Mouse (Mus musculus) ES-E14 (cell line): ENCODE measurements around the gene Hist1h2bg. TPM values are rescaled to one million over a fixed set of nuclear protein-coding genes. Genes with fewer than 3 reads are reported as not detected.
"Not testable (repeated sequence)": the region's sequence is repeated elsewhere in the genome, so short reads cannot be mapped to it uniquely, and the experiment has no call there.

Source experiments
- DNase-seq: peaks from one replicate; pipeline ENCODE4 v3.0.0-alpha.2; 2013; ENCODE audit warnings: low read depth, low spot score
- H3K27ac ChIP-seq: 2 replicates; pipeline ENCODE4 v1.5.1; 2012; ENCODE audit warnings: low read depth, mild to moderate bottlenecking, low read length, moderate library complexity, mixed read lengths; ENCODE audit not compliant: poor library complexity, insufficient read depth, severe bottlenecking
- H3K36me3 ChIP-seq: 2 replicates; pipeline ENCODE4 v1.6.1; 2012; ENCODE audit warnings: mild to moderate bottlenecking, low read length, moderate library complexity, mixed read lengths; ENCODE audit not compliant: control insufficient read depth, poor library complexity, insufficient read depth, severe bottlenecking
- H3K4me1 ChIP-seq, 2 experiments: fragments of 150-350 bp in 1 of 2; sonication (generic) in 1 of 2; 2 replicates each; pipeline ENCODE4 v1.6.1; 2012; ENCODE audit warnings: low read length in 2 of 2, mild to moderate bottlenecking in 1 of 2, mixed read lengths in 1 of 2; ENCODE audit not compliant: control insufficient read depth in 2 of 2, insufficient read depth in 2 of 2, poor library complexity in 1 of 2
- H3K4me3 ChIP-seq, 2 experiments: fragments of 150-350 bp in 1 of 2; sonication (generic) in 1 of 2; 2 replicates each; pipeline ENCODE4 v1.5.1; 2012; ENCODE audit warnings: low read length in 2 of 2, low read depth in 1 of 2, mild to moderate bottlenecking in 1 of 2, mixed read lengths in 1 of 2; ENCODE audit not compliant: insufficient read depth in 1 of 2, poor library complexity in 1 of 2, severe bottlenecking in 1 of 2
- H3K9ac ChIP-seq: 2 replicates; pipeline ENCODE4 v1.6.1; 2012; ENCODE audit warnings: low read depth, mild to moderate bottlenecking, low read length, mixed read lengths; ENCODE audit not compliant: poor library complexity, insufficient read depth, severe bottlenecking
- H3K9me3 ChIP-seq: fragments of 150-350 bp; sonication (generic); 2 replicates; pipeline ENCODE4 v1.6.1; 2012; ENCODE audit warnings: low read depth, mild to moderate bottlenecking, low read length; ENCODE audit not compliant: control insufficient read depth, insufficient read depth
- CHD2 ChIP-seq: IDR thresholded peaks from 2 replicates; pipeline ENCODE4 v1.6.1; 2014; ENCODE audit warnings: mild to moderate bottlenecking, low read depth, low read length, inconsistent platforms
- HCFC1 ChIP-seq: IDR thresholded peaks from 2 replicates; pipeline ENCODE4 v1.6.1; 2012; ENCODE audit warnings: low read length, inconsistent platforms, borderline replicate concordance; ENCODE audit not compliant: insufficient read depth
- MAFK ChIP-seq: IDR thresholded peaks from 2 replicates; pipeline ENCODE4 v1.6.1; 2014; ENCODE audit warnings: mild to moderate bottlenecking, low read depth, low read length, inconsistent platforms; ENCODE audit not compliant: insufficient read depth
- ZC3H11A ChIP-seq: IDR thresholded peaks from 2 replicates; pipeline ENCODE4 v1.6.1; 2012; ENCODE audit warnings: low read depth, mild to moderate bottlenecking, inconsistent platforms, low read length, borderline replicate concordance
- ZNF384 ChIP-seq: IDR thresholded peaks from 2 replicates; pipeline ENCODE4 v1.6.1; 2012; ENCODE audit warnings: low read depth, low read length, inconsistent platforms
- in situ Hi-C, 2 experiments: fragments of 600-800 bp; cut with MboI; formaldehyde crosslinking; loops; one replicate each; pipeline ENCODE4 v1.15.1; 2025; ENCODE audit warnings: low sequenced_read_pairs in 2 of 2, inconsistent platforms in 1 of 2; ENCODE audit not compliant: unreplicated experiment in 2 of 2
- total RNA-seq: library from RNA; depleted of rRNA; stranded (reverse); fragments of 300-350 nt; gene quantifications from 2 replicates; pipeline ENCODE4 v1.2.3, GENCODE M21; 2012

Hist1h2bg gene
- total RNA-seq, 1 experiment: 2,074 TPM

- TF ChIP-seq HCFC1 (no peak), ZNF384 (no peak), MAFK (no peak), CHD2 (no peak)
- Histone ChIP-seq H3K36me3 (no peaks in the 10 kb centered on the region), H3K9me3 (no peaks in the 10 kb centered on the region), H3K27ac (no peak overlapping the region; the same call in 1 of the 2 replicates), H3K9ac (no peak overlapping the region; the same call in 1 of the 2 replicates), H3K4me3 (peak overlapping the region; percentile 19 to 64; a peak in 2 of 4 replicates), H3K4me1 (no peaks in the 10 kb centered on the region)
- in situ Hi-C loops: loop anchor here in 1 of 2 experiments (25.0 kb wide), 1 partner anchor 1500 kb away; the partner anchor contains the start of genes Hist1h2ag, Hist1h2ah, Hist1h2bj and Hist1h2bk
- no peak for DNase-seq
Measured at GRCm38 (mm10) chr13:23537006-23537710, 34.0 kb upstream of the Hist1h2bg start.

GRCm38 (mm10) chr13:23538249-23538648, 32.9 kb upstream of the Hist1h2bg start:
- TF ChIP-seq ZC3H11A (no peak), ZNF384 (no peak), MAFK (no peak)
- no peaks in the 10 kb centered on the region for H3K4me1 ChIP-seq
- no peaks in the 10 kb centered on the region for H3K9me3 ChIP-seq
- peak overlapping the region in 1 of 2 experiments; percentile 28; a peak in 1 of 4 replicates for H3K4me3 ChIP-seq
- H3K9ac ChIP-seq: peak overlapping the region; percentile 51; the same call in 1 of the 2 replicates
- H3K27ac ChIP-seq: no peak overlapping the region
- in situ Hi-C loops: loop anchor here in 1 of 2 experiments (25.0 kb wide), 1 partner anchor 1501 kb away; the partner anchor contains the start of genes Hist1h2ag, Hist1h2ah, Hist1h2bj and Hist1h2bk
- DNase-seq: no peak
- no peaks in the 10 kb centered on the region for H3K36me3 ChIP-seq

GRCm38 (mm10) chr13:23539821-23540220, 31.4 kb upstream of the Hist1h2bg start:
- in situ Hi-C loops: loop anchor here in 1 of 2 experiments (25.0 kb wide), 1 partner anchor 1503 kb away; the partner anchor contains the start of genes Hist1h2ag, Hist1h2ah, Hist1h2bj and Hist1h2bk
- not testable (repeated sequence) for DNase-seq, H3K9ac ChIP-seq, H3K9me3 ChIP-seq, H3K4me1 ChIP-seq, H3K27ac ChIP-seq, H3K36me3 ChIP-seq, H3K4me3 ChIP-seq

GRCm38 (mm10) chr13:23541497-23541896, 29.7 kb upstream of the Hist1h2bg start:
- DNase-seq: no peak
- H3K36me3 ChIP-seq: no peaks in the 10 kb centered on the region
- no peak overlapping the region for H3K4me3 ChIP-seq
- no peak overlapping the region for H3K9ac ChIP-seq
- TF ChIP-seq ZNF384 (0 out of 2 replicates have a peak, but pooled peaks have one; percentile 38), HCFC1 (no peak), ZC3H11A (no peak), MAFK (no peak), CHD2 (no peak)
- H3K27ac ChIP-seq: no peak overlapping the region
- in situ Hi-C loops: loop anchor here in 1 of 2 experiments (25.0 kb wide), 1 partner anchor 1504 kb away; the partner anchor contains the start of genes Hist1h2ag, Hist1h2ah, Hist1h2bj and Hist1h2bk
- no peaks in the 10 kb centered on the region; a peak in 1 of 4 replicates for H3K4me1 ChIP-seq
- H3K9me3 ChIP-seq: no peaks in the 10 kb centered on the region

GRCm38 (mm10) chr13:23542225-23542980, 28.8 kb upstream of the Hist1h2bg start:
- H3K4me3 ChIP-seq: peak overlapping the region; percentile 45 to 71
- not testable (repeated sequence) for H3K4me1 ChIP-seq, DNase-seq, H3K36me3 ChIP-seq, H3K9me3 ChIP-seq
- H3K9ac ChIP-seq: peak overlapping the region; percentile 42
- H3K27ac ChIP-seq: peak overlapping the region; percentile 49; the same call in 1 of the 2 replicates
- in situ Hi-C loops: loop anchor here in 1 of 2 experiments (25.0 kb wide), 1 partner anchor 1505 kb away; the partner anchor contains the start of genes Hist1h2ag, Hist1h2ah, Hist1h2bj and Hist1h2bk

- H3K9me3 ChIP-seq, H3K4me1 ChIP-seq, DNase-seq, H3K36me3 ChIP-seq: not testable (repeated sequence)
- in situ Hi-C loops: loop anchor here in 1 of 2 experiments (25.0 kb wide), 1 partner anchor 1506 kb away; the partner anchor contains the start of genes Hist1h2ag, Hist1h2ah, Hist1h2bj and Hist1h2bk
- Histone ChIP-seq H3K9ac (peak within 1 kb of the TSS; percentile 65), H3K4me3 (peak within 1 kb of the TSS; percentile 70 to 71), H3K27ac (peak within 1 kb of the TSS; percentile 76; the same call in 1 of the 2 replicates)
Measured at GRCm38 (mm10) chr13:23542999-23543607, 28.1 kb upstream of the Hist1h2bg start, which contains the start of gene Hist1h2bh. Hist1h2bh (minus strand) TSS chr13:23543392.
